Mouse (Mus musculus): ENCODE results near the gene Ppp1r11.

The Ppp1r11 gene

DNA sequence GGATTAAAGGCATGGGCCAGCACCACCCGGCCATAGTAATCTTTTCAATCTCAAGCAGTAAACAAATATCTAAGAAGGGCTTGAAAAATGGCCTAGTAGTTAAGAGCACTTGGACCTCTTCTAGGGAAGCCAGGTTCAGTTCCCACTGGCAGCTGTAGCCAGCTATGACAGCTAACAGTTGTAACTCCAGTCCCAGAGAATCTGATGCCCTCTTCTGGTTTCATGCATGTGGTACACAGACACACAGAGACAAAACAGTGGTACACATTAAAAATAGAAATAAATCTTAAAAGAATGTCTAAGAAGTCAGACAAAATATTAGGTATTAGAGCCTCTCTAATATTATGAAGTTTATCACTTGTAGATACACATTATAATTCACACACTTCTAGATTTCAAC is 9.6 kb upstream of the Ppp1r11 start:
- no peak for DNase-seq (ENCODE audit: low read depth, low spot score)

DNA sequence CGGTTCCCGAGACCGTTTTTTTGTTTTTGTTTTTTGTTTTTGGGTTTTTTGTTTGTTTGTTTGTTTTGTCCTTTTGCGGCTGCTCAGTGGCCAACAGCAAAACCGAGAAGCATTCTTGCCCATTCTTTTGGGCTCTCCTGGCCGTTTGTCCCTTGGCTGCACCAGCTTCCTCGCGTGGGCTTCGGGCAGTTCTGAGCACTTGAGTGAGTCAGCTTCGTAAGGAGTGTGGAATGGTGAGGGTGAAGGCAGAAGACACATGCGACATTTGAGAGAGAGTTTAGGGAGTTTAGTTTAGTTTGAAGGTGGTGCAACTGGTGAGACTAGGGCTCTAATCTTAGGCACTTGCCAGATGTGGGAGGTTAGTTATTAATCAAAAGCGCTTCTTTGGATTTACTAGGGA is 7.3 kb upstream of the Ppp1r11 start:
- no peak for DNase-seq (ENCODE audit: low read depth, low spot score)

DNA sequence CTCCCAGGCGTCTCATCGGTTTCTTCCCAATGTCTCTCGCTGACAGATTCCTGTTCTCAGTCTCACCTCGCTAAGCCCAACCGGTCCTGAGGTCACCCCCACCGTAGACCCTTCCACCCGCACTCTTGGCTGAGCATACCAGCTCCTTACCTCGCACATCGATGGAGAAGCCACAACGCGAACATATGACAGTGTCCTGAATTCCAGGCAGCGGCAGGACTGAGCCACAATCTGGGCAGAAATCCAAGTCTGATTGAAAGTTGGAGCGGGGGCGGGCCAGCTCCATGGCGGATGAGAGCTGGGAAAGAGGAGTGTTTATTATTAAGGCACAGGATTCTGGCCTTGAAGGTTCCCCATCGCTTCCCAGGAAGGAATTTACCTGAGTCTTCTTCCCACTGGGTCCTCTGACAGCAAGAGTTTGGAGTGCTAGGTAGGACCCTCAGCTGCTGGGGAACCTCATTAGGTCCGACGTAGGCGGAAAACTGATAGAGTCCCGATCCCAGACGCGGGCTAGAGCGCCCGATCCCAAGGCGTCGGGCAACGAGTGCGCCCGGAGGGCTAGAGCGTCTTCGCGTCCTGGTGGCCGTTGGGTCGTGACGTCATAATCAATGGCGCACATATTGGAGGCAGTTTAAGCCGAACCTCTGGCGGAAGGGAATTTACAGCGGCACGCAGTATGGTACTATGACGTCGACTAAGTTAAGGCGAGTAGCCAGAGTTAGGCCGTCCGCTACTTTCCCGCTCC is 6.6 kb upstream of the Ppp1r11 start, which contains the start of the genes Znrd1 and Znrd1as:
TSS of gene Znrd1 (minus strand) at position 561 of the 745 bp plus-strand sequence.
TSS of gene Znrd1as (plus strand) at position 594 of the 745 bp plus-strand sequence.
- peak; percentile 96 for DNase-seq (ENCODE audit: low read depth, low spot score)

DNA sequence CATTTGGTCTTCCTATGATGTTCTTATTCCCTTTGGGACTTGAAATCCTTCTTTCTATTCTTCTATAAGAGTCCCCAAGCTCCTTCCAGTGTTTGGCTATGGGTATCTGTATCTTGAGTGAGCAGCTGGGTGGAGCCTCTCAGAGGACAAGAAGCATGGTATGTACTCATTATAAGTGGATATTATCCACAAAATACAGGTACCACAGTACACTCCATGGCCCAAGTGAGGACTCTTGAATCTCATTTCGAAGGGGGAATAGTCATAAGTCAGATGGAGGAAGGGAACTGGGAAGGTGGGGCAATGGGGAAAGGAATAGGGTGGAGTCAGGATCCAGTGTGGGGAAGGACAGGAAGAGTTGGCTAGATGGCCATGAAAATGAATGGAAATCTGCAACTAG is 1.5 kb upstream of the Ppp1r11 start:
- no peak for DNase-seq (ENCODE audit: low read depth, low spot score)

DNA sequence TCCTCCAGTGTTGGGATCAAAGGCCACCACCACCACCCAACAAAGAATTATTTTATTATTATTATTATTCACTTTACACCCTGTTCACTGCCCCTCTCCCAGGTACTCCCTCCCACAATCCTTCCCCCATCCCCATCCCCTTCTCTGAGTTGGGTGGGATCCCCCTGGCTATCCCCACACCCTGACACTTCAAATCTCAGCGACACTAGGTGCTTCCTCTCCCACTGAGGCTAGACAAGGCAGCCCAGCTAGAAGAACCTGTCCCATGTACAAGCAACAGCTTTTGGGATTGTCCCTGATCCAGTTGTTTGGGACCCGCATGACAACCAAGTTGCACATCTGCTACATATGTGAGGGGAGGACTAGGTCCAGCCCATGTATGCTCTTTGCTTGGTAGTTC is 1.1 kb upstream of the Ppp1r11 start:
- no peak for DNase-seq (ENCODE audit: low read depth, low spot score)

DNA sequence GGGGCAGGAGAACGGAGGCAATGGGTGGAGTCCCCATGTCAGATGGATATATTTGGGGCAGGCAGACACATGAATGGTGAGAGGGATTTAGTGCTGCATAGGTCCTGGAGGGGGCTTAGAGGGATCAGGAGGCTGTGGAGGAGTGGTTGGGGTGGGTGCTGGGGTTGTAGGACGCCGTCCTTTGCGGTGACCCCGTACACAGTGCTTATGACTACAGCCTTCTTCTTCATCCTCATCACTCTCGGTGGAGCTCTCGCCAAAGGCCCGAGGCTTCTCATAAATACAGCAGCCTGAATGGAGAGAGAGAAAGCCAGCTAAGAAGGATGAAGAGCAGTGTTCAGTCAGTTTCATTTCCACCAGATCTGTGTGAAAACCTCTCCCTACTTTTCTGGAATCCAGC is 2.3 kb downstream of the Ppp1r11 start:
- DNase-seq (ENCODE audit: low read depth, low spot score) = no peak

DNA sequence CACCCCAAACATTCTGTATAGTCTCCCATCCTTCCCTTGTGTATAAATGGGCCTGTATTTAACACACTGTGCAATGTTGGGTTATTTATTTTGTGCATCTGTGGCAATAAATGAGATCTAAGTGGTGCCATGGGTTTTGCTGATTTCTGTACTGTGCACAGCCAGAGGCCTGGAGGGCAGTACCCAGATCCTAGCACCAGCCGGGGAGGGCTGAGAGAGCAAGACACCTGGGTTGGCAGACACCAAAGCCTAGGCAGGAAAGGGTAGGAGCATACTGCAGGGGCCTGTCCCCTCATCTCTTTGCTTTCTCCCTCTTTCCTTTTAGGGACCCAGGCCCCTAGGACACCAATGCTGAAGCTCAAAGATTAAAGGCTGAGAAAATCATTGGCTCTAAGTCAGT is 3.3 kb downstream of the Ppp1r11 start:
- no peak for DNase-seq (ENCODE audit: low read depth, low spot score)

DNA sequence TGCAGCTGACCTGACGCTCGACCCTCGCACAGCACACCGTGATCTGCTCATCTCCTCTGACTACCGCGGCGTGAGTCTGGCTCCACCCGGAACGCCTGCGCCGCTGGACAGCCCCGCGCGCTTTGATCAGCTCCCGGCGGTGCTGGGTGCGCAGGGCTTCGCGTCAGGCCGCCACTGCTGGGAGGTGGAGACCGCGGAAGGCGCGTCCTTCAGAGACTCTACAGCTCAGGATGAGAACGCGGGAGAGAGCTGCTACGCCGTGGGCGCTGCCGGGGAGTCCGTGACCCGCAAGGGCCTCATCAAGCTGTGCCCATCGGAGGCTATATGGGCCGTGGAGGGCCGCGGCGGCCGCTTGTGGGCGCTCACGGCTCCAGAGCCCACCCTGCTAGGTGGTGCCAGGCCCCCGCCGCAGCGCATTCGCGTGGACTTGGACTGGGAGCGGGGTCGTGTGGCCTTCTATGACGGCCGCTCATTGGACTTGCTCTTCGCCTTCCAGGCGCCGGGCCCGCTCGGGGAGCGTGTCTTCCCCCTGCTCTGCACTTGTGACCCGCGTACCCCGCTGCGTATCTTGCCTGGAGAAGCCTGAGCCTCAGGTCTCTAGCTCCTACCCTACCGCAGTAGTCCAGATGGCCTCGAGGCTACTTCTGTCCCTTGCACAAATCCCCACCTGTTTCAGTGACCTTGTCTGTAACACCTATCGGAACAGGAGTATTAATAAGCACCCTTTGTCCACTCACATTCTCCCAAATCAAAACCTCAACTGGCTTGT is 4.3 kb downstream of the Ppp1r11 start:
- no peak for DNase-seq (ENCODE audit: low read depth, low spot score)

DNA sequence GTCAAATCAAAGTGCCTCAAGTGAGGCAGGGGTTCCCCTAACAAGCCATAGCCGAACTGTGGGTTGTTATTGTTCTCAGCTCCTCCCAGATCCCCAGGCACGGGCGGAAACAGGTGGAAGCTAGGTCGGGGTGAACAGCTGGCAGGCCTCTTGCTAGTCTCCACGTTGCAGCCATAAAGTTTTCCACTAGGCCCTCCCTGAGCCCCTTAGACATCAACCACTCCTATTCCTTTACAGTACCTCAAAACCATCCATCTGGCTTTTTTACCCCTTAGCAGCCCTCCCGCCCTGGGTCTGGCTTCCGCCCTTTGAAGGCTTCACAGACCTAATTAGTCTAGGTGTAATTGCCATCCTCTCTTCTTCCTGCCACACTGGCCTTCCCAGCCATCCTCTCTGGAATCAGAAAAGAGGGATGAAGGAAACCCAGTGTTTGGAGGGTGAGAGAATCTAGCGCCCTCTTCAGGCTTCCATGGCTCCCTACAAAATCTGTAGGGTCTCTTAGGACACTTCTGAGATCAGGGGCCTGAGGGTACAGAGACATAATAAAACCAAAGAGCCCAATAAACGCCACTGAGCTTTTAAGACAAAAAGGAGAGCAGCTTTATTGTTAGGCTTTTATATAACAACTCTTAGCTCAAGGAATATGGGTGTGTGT is 7.3 kb downstream of the Ppp1r11 start:
- no peak for DNase-seq (ENCODE audit: low read depth, low spot score)

DNA sequence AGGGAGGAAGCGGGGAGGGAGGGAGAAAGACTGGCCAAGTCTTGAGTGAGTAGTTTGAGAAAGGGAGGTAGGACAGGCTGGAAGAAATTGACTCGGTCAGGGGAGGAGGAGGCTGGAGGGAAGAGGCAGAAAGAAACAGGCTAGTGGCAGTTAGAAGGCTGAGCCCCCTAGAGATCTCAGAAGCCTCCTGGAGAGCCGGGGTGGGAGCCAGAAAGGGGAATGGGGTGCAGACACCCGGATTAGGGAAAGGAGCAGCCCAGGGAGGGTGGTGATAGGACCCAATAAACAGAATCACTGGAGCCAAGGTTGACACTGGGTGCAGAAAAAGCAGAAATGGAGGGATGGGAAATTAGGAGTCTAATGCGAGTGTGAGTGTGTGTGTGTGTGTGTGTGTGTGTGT is 7.8 kb downstream of the Ppp1r11 start:
- no peak for DNase-seq (ENCODE audit: low read depth, low spot score)

DNA sequence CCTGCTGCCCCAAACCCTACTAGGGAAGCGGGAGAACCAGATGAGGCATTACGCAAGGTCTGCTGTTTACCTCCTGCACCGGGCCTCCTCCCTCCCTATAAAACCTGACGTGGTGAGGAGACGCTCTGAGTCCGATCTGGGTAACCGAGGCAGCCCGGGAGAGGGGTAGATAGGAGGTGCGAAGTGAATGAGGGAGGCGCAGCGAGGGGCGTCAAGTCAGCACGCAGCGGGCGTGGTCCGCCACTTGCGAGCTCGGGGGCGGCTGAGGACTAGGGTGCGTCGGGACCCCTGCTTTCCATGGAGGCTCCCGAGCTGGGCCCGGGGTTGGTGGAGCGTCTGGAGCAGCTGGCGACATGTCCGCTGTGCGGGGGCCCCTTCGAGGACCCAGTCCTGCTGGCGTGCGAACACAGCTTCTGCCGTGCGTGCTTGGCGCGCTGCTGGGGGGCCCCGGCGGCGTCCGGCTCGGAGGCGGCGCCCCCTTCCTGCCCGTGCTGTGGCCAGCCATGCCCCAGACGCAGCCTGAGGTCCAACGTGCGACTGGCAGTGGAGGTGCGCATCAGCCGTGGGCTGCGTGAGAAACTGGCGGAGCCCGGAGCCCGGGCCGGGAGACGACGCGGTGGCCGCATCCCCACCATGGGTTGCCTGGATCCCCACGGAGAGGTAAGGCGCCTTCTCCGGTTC is 8.6 kb downstream of the Ppp1r11 start, which contains the start of gene Rnf39:
TSS of gene Rnf39 (plus strand) at position 128 of the 681 bp plus-strand sequence.
- DNase-seq (ENCODE audit: low read depth, low spot score) = no peak

DNA sequence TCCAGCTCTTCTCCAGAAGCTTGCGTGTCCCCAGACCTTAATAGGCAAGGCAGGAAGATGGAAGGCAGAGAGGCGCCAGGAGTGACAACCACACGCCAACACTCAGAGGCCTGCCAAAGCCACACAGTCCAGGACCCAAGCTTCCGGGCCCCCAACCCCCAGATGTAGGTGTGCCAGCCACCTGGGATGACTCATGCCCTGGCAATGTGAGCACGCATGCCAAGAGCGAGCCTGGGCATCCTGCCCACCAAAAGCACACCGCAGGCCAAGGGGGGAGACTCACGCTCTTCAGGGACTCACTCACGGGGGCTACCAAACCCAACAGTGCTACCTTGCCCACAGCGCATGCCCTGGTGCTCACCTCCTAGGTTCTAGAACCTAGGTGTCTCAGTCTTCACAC is 9.2 kb downstream of the Ppp1r11 start:
- no peak for DNase-seq (ENCODE audit: low read depth, low spot score)

DNA sequence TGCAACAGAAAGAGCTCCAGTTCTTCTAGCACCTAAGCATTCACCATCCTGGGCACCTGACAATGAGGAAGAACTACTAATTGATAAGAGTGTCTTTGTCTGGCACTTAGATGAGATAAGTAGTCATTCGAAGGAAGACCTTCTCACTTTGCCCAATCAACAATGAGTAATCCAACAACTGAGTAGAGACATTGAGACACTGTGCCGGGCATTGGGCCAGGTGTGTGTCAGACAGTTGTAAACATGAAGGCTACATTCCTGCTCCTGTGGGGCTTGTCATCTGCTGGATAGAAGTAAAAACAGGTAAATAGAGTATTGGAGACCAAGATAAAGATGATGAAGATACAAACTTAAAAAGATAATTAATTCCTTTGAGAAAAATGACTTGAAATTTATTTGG is 13.5 kb downstream of the Ppp1r11 start:
- no peak for DNase-seq (ENCODE audit: low read depth, low spot score)

DNA sequence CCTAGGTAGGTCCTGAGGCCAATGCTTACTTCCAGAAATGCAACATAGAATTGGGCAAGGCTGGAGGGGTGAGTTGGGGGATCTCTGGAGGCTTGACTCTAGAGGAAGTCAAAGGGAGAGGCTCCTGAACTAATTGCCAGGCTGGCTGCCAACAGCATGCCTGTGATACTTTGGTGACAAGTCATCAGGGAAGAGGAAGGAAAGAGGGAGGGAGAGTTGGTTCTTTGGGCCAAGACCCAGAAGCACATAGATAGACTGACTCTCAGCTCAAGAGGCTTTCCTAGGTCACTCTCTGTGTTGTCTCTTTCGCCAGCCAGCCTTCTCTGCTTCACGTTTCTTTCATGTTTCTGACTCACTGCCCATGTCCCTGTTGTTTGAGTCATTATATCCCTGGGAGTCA is 19.7 kb downstream of the Ppp1r11 start:
- DNase-seq (ENCODE audit: low read depth, low spot score) = no peak

DNA sequence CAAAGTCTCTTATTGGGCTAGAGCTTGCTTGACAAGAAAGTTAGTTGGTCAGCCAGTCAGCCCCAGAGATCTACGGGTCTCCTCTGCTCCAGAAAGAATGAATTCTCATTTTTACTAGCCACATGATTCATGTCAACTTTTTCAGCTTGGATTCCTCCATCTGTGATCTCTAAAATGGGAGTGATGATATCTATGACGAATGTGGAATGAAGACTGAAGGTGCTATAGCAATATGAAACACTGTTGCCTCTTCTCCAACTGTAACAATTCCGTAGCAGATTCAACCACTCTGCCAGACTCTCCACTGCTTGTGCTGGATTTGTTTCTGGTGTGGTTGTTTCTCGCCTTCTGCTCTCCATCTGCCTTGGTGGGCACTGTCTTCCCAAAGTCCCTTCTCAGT is 20.4 kb downstream of the Ppp1r11 start:
- DNase-seq (ENCODE audit: low read depth, low spot score) = no peak

DNA sequence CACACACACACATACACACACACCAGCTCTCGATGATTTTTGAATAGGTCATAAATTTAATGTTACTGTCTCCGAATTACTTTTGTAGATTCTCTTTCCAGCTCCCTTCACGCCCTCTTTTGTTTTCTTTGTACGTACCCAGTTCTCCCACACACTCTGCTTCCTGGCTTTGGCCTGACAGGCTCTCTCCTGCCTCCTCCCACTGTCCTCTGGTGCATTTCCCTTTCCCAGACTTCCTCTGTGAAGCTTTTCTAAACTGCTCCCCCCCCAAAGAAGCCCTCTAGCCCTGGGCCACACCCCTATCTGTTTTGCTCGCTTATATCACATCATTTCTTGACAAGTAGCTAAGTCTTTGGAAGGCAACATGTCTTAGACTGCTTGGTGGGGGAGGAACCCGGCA is 21.3 kb downstream of the Ppp1r11 start:
- no peak for DNase-seq (ENCODE audit: low read depth, low spot score)

DNA sequence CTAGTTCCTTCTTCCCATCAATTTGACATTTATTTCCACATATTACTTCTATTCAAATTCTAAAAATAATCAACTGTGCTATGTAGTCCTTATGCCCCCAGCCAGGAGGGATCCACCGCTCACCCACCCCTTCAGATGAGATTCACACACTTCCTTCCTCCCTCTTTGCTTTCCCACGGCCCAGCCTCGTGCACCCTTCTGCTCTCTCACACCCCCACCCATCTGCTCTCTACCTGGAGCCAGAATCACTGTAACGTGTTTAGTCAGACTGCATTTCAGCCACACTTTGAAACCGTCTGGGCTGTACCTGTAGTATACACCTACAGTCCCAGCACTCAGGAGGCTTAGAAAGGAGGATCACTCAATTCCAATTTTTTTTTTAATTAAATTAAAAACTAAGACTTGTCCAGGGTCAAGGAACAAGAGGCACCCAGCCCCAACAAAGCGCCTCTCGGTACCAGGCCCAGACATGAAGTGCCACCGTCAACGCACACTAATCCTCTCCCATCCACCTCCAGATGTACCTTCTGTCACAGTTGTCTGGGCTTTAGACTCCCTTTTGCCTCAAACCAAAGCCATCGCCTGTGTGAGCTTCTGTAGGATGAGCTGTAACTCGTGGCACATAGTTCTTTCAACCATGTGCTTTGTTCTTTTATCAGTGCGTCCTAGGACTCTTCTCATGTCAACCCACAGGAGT is 22.2 kb downstream of the Ppp1r11 start:
- DNase-seq (ENCODE audit: low read depth, low spot score) = no peak

DNA sequence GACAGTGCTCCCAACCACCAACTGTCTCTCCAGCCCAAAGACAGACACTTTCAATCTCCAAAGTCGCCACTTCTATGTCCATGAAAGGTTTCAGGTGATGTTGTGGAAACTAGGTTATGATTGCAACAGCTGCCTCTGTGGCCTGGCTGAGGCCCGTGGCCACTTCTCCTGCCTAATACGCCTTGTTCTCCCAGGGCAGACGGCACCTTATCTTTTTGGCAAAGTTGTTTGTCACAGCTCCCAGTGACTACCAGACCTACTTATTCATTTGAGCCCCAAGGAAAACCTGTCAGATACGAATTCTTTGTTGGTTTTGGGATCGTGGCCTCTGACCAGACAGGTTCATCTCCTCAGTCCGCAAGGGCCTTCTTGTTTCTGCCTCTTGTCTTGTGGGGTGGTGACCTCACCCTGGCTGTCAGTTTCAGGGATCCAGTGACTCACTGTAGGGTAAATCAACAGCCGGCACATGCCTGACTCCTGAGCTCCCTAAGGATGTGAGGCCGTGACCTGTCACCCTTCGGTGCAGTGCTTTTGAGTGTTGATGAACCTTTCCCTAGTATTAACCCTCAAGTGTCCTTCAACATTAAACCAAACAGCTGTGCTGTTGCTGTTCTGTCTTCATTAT is 23.9 kb downstream of the Ppp1r11 start:
- no peak for DNase-seq (ENCODE audit: low read depth, low spot score)

DNA sequence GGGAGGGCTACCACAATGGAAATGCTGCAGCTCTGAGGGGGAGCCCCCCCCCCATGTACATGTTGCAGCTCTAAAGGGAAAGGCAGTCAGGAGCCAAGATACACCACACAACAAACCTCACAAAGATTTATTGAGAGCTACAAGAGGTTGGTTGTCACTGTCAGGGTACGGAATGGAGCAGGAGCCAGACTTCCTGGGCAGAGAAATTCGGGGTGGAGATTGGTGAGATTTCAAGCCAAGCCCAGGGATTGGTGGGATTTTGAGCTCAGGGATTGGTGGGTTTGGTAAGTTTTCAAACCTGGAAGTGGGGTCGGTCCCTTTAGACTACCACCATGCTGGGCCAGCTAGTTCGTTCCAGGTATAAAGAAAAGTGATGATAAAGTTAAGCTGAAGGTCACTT is 28.1 kb downstream of the Ppp1r11 start:
- no peak for DNase-seq (ENCODE audit: low read depth, low spot score)

DNA sequence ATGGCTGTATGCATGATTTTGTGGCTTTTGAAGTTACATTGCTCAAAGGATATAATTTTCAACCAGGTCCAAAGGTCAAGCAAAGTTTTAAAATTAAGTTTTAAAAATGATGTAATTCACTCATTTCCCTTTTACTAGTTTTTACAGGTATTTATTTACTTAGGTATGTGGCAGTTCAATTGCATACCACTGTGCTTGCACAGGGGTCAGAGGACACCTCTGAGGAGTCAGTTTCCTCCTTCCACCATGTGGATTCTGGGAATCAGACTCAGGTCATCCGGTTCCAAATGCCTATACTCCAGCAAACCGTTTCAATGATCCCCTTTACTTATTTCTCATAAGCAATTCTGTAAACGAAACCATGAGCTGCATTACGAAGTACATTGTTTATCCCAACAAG is 28.8 kb downstream of the Ppp1r11 start:
- DNase-seq (ENCODE audit: low read depth, low spot score) = no peak

DNA sequence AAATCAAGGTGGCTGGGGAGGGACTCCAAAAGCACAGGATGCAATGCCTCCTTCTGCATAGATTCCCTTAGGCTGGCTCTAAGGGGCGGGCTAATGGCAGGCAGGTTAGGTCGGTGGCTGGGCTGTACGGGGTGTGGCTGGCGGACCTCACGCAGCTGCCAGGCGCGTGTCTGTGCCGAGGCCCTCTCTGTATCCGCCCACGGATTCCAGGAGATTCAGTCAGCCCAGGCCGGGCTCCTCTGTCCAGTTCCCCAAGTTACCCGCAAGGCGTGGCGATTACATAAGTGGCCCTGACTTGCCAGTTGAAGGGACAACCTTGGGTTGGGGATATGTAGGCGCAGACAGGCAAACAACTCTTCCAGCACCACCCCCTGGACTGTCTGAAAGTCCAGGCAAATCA is 31.3 kb downstream of the Ppp1r11 start:
- DNase-seq (ENCODE audit: low read depth, low spot score) = no peak

Measured in skeletal muscle tissue, adult 2 months (tissue).